Mouse (Mus musculus) C2C12 (cell line): ENCODE data around the gene Mrps23.
"Not testable (repeated sequence)": the region's sequence is repeated elsewhere in the genome, so short reads cannot be mapped to it uniquely, and the experiment has no call there.

ENCODE experiments used
- CEBPB ChIP-seq: IDR thresholded peaks from one replicate; pipeline ENCODE4 v1.6.1; 2011; ENCODE audit warnings: low read depth, mild to moderate bottlenecking, control low read depth, moderate library complexity
- CTCF ChIP-seq: IDR thresholded peaks from one replicate; pipeline ENCODE4 v1.5.1; 2011; ENCODE audit not compliant: control insufficient read depth, insufficient read depth, insufficient read length
- FOSL1 ChIP-seq: IDR thresholded peaks from one replicate; pipeline ENCODE4 v1.8.0; 2011; ENCODE audit warnings: mild to moderate bottlenecking, low read length; ENCODE audit not compliant: poor library complexity, insufficient read depth, severe bottlenecking
- MAX ChIP-seq: IDR thresholded peaks from one replicate; pipeline ENCODE4 v1.6.1; 2011; ENCODE audit warnings: mild to moderate bottlenecking, control low read depth
- MYOD1 ChIP-seq: IDR thresholded peaks from one replicate; pipeline ENCODE4 v1.6.1; 2011; ENCODE audit warnings: low read depth; ENCODE audit not compliant: control insufficient read depth, insufficient read length
- MYOG ChIP-seq: IDR thresholded peaks from one replicate; pipeline ENCODE4 v1.6.1; 2011; ENCODE audit not compliant: control insufficient read depth, insufficient read length; ENCODE audit errors: extremely low read depth
- USF1 ChIP-seq: IDR thresholded peaks from one replicate; pipeline ENCODE4 v1.6.1; 2011; ENCODE audit warnings: low read depth, mild to moderate bottlenecking, control low read depth, moderate library complexity

- TF ChIP-seq CTCF, MYOG, USF1, MAX, FOSL1, CEBPB, MYOD1: not testable (repeated sequence)
These were observed 2.4 kb downstream of the Mrps23 start for GRCm38 (mm10) chr11:88206576-88206975.
